Comparison of ENCODE assay signal across 8 mouse cellular contexts in the genomic region with DNA sequence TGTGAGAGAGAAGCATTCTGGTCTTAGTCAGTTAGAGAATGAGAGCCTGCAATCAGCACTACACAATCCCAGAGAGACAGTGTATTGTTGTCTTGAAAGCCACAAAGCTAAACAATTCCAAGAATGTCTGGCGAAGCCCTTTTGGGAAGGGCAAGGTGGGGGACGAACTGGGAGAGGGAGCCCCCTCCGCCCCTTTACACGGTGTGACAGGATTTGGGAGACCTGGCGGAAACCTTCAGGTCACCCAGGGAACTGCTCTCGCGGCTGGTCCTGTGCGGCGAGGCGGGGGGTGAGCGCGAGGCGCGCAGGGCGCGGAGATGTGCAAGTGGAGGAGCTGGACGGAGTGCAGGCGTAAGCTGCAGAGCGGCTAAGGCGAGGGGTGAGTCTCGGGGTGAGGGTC. TPM values are rescaled to one million over a fixed set of nuclear protein-coding genes. Genes with fewer than 3 reads are reported as not detected.
DNase-seq lines count a peak whose midpoint lies in the region; ATAC-seq and TF ChIP-seq lines count a peak whose summit lies in the region.

No protein-coding gene starts in this region.

- peak overlapping the region; percentile 66 for H3K27ac ChIP-seq in heart, embryonic 15.5 days
- peak overlapping the region; percentile 88 for H3K27ac ChIP-seq in kidney, postnatal 0 days

- peak overlapping the region; percentile 100 for H3K4me2 ChIP-seq in heart, embryonic 15.5 days
- H3K4me2 ChIP-seq in kidney, postnatal 0 days (ENCODE audit: low read length), result peak overlapping the region; percentile 92

- H3K27me3 ChIP-seq in heart, embryonic 15.5 days, result peaks cover 10% of the 10 kb centered on the region
- no peaks in the 10 kb centered on the region for H3K27me3 ChIP-seq in kidney, postnatal 0 days (ENCODE audit: insufficient read depth, low read length)

- H3K4me1 ChIP-seq in heart, embryonic 15.5 days (replicated peaks), result peaks cover 6% of the 10 kb centered on the region; the same call in 1 of the 2 replicates
- no peaks in the 10 kb centered on the region for H3K4me1 ChIP-seq in kidney, postnatal 0 days (replicated peaks; ENCODE audit: insufficient read depth, low read length)

- H3K9ac ChIP-seq in heart, embryonic 15.5 days, result peak overlapping the region; percentile 63
- peak overlapping the region; percentile 80 for H3K9ac ChIP-seq in kidney, postnatal 0 days (ENCODE audit: low read depth, low read length)

- DNase-seq in left cerebral cortex, adult 18-20 months (ENCODE audit: low spot score in 2 of 2), result peak; percentile 11 to 15
- no peak for DNase-seq in left cerebral cortex, adult 9 months (ENCODE audit: low spot score in 2 of 2)
- peak; percentile 80 for DNase-seq in embryo, embryonic 9.5 days (ENCODE audit: extremely low spot score)
- DNase-seq in kidney, postnatal 0 days (ENCODE audit: low spot score), result peak; percentile 69
- peak; percentile 36 for DNase-seq in lung, postnatal 14 days
- DNase-seq in right cerebral cortex, postnatal 4 days, result peak; percentile 25
- DNase-seq in natural killer cell, adult 2 months (ENCODE audit: low spot score in 2 of 2), result no peak

- ATAC-seq in heart, embryonic 15.5 days (replicated peaks; ENCODE audit: insufficient number of reproducible peaks, insufficient read depth, low FRiP score, low read depth), result peak; percentile 70; the same call in 1 of the 2 replicates
- peak; percentile 90 for ATAC-seq in kidney, postnatal 0 days (replicated peaks; ENCODE audit: low FRiP score, low read depth)

- no peaks in the 10 kb centered on the region for H3K9me3 ChIP-seq in heart, embryonic 15.5 days (replicated peaks)
- H3K9me3 ChIP-seq in kidney, postnatal 0 days (replicated peaks; ENCODE audit: low read length), result no peaks in the 10 kb centered on the region

- H3K36me3 ChIP-seq in heart, embryonic 15.5 days, result no peaks in the 10 kb centered on the region
- H3K36me3 ChIP-seq in kidney, postnatal 0 days (ENCODE audit: insufficient read depth, low read length), result no peaks in the 10 kb centered on the region

- peak overlapping the region; percentile 78 for H3K4me3 ChIP-seq in heart, embryonic 15.5 days
- H3K4me3 ChIP-seq in kidney, postnatal 0 days (replicated peaks; ENCODE audit: low read depth, low read length), result peak overlapping the region; percentile 81

- WGBS in heart, embryonic 15.5 days, result 0% methylated on average over 20 of the region's 21 CpGs
- WGBS in kidney, postnatal 0 days, result under 1% methylated on average over 21 of the region's 21 CpGs

- TF ChIP-seq CTCF in kidney, postnatal 0 days (IDR thresholded peaks at IDR 0.05; ENCODE audit: low read depth), result peak; percentile 35; the same call in 1 of the 2 replicates

RNA-seq across cellular contexts. Expression of gene Mme, which starts 53.9 kb away (rescaled TPM):
- 10 to 100 TPM in 1 of 2 experiments, 1 to 10 TPM in 1; 7.1 to 12.1 TPM for total RNA-seq in left cerebral cortex, adult 18-20 months (2021)
- polyA plus RNA-seq in heart, embryonic 15.5 days (2015; fragmentation: Nextera tagmentation; extraction: Ambion mirVana), result 3.2 and 3.9 TPM in 2 replicates
- polyA plus RNA-seq in kidney, postnatal 0 days (2015; fragmentation: Nextera tagmentation; extraction: Ambion mirVana), result 64.2 and 66.4 TPM in 2 replicates

Comparison
In these comparisons a context has a peak if more than half of its experiments do, and no peak if none do; other contexts are left out.
1. DNase-seq: peak in left cerebral cortex, adult 18-20 months (2 of 2), embryo, embryonic 9.5 days (single experiment), kidney, postnatal 0 days (single experiment), lung, postnatal 14 days (single experiment) and right cerebral cortex, postnatal 4 days (single experiment); none in left cerebral cortex, adult 9 months (0 of 2) and natural killer cell, adult 2 months (0 of 2).
2. RNA of gene Mme, which starts 53.9 kb away (polyA plus RNA-seq): 64.2 to 66.4 TPM in kidney, postnatal 0 days; 3.2 to 3.9 TPM in heart, embryonic 15.5 days; every median in the first group is over 10 times any median in the second.